Mouse (Mus musculus) lung, postnatal 0 days (tissue): ENCODE measurements at regions not wholly inside any gene's neighbourhood (a gene's known extent, or its start where the extent isn't known, plus 50 kb on each side); places are given as distances from the start of the nearest gene placed in this dataset.

Experiments used
- ATAC-seq: fragments of 200-750 bp; cut with Nextera tagmentation; 2 replicates; pipeline ENCODE4 v1.8.0; 2017; ENCODE audit warnings: moderate library complexity
- DNase-seq: peaks from one replicate; pipeline ENCODE4 v3.0.0-alpha.2; 2016; ENCODE audit warnings: low spot score
- H3K27ac ChIP-seq: fragments of 300-500 bp; sonication (generic); 2 replicates; pipeline ENCODE4 v1.5.1; 2014; ENCODE audit warnings: antibody characterized with exemption, mild to moderate bottlenecking, low read length, mixed read lengths
- H3K27me3 ChIP-seq: fragments of 300-500 bp; sonication (generic); replicated peaks from 2 replicates; pipeline ENCODE4 v1.6.1; 2014; ENCODE audit warnings: low read length, mixed read lengths; ENCODE audit not compliant: insufficient read depth
- H3K36me3 ChIP-seq: fragments of 300-500 bp; sonication (generic); 2 replicates; pipeline ENCODE4 v1.6.1; 2014; ENCODE audit warnings: low read length, mixed read lengths; ENCODE audit not compliant: insufficient read depth
- H3K4me1 ChIP-seq: fragments of 300-500 bp; sonication (generic); 2 replicates; pipeline ENCODE4 v1.6.1; 2014; ENCODE audit warnings: antibody characterized with exemption, low read depth, low read length, mixed read lengths; ENCODE audit not compliant: insufficient read depth
- H3K4me2 ChIP-seq: fragments of 300-500 bp; sonication (generic); replicated peaks from 2 replicates; pipeline ENCODE4 v1.6.1; 2014; ENCODE audit warnings: low read depth, mild to moderate bottlenecking, low read length, moderate library complexity, mixed read lengths
- H3K4me3 ChIP-seq: fragments of 300-500 bp; sonication (generic); 2 replicates; pipeline ENCODE4 v1.5.1; 2014; ENCODE audit warnings: low read depth, low read length
- H3K9ac ChIP-seq: fragments of 300-500 bp; sonication (generic); replicated peaks from 2 replicates; pipeline ENCODE4 v1.6.1; 2014; ENCODE audit warnings: low read depth, mild to moderate bottlenecking
- H3K9me3 ChIP-seq: fragments of 300-500 bp; sonication (generic); 2 replicates; pipeline ENCODE4 v1.6.1; 2016; ENCODE audit warnings: low read length, mixed read lengths
- CTCF ChIP-seq: IDR thresholded peaks from 2 replicates; pipeline ENCODE4 v1.5.1; 2016; ENCODE audit warnings: antibody characterized with exemption, mild to moderate bottlenecking
- EP300 ChIP-seq: IDR thresholded peaks from 2 replicates; pipeline ENCODE4 v1.6.1; 2016; ENCODE audit warnings: antibody characterized with exemption, mild to moderate bottlenecking, control low read depth
- WGBS: fragments of 180-500 bp; shearing (Covaris S2); extraction: QIAGEN DNeasy Blood & Tissue Kit; methylation state at CpG from one replicate; pipeline ENCODE4 v1.1.7; 2014; 5-methylcytosine and 5-hydroxymethylcytosine counted together

DNA sequence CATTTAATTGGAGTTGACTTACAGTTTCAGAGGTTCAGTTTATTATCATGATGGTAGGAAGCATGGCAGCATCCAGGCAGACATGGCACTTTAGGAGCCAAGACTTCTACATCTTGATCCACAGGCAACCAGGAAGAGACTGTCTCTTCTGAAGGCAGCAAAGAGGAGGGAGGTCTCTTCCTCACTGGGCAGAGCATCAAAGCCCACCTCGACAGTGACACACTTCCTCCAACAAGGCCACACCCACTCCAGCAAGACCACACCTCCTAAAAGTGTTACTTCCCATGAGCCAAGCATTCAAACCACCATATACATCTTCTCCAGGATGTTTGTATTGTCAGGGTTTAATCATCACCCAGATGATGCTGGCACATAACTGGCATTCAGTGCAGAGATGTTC, 141.5 kb downstream of the Zfp706 start:
- 35% methylated on average over 1 of the region's 1 CpGs for WGBS
- Histone ChIP-seq H3K4me3 (no peak overlapping the region), H3K36me3 (no peaks in the 10 kb centered on the region), H3K27me3 (no peaks in the 10 kb centered on the region), H3K4me2 (no peak overlapping the region), H3K27ac (no peak overlapping the region), H3K9ac (no peak overlapping the region), H3K4me1 (no peaks in the 10 kb centered on the region), H3K9me3 (no peaks in the 10 kb centered on the region)
- ATAC-seq (peak; percentile 79), DNase-seq (peak; percentile 60)
- TF ChIP-seq EP300 (peak; percentile 40; the same call in 1 of the 2 replicates), CTCF (no peak)

GRCm38 (mm10) chr15:36865332-36865731, 142.2 kb downstream of the Zfp706 start:
- DNase-seq, result peak; percentile 42
- no peak overlapping the region for H3K27ac ChIP-seq

GRCm38 (mm10) chr15:36864046-36864445, 143.5 kb downstream of the Zfp706 start:
- H3K4me1 ChIP-seq, result no peaks in the 10 kb centered on the region
- no peaks in the 10 kb centered on the region for H3K9me3 ChIP-seq
- H3K27me3 ChIP-seq, result no peaks in the 10 kb centered on the region
- no peaks in the 10 kb centered on the region for H3K36me3 ChIP-seq
- no peak for ATAC-seq
- TF ChIP-seq EP300 (no peak), CTCF (no peak)
- 68% methylated on average over 2 of the region's 2 CpGs for WGBS
- no peak overlapping the region for H3K4me3 ChIP-seq
- no peak overlapping the region for H3K27ac ChIP-seq
- no peak overlapping the region for H3K4me2 ChIP-seq
- no peak for DNase-seq
- no peak overlapping the region for H3K9ac ChIP-seq

More at GRCm38 (mm10) chr15:36865332-36865731, 142.2 kb downstream of the Zfp706 start:
- TF ChIP-seq EP300 (no peak), CTCF (no peak)
- Histone ChIP-seq H3K9ac (no peak overlapping the region), H3K4me2 (no peak overlapping the region), H3K9me3 (no peaks in the 10 kb centered on the region), H3K4me3 (no peak overlapping the region), H3K36me3 (no peaks in the 10 kb centered on the region), H3K4me1 (no peaks in the 10 kb centered on the region), H3K27me3 (no peaks in the 10 kb centered on the region)
- peak; percentile 43 for ATAC-seq
- WGBS, result 37% methylated on average over 3 of the region's 3 CpGs

DNA sequence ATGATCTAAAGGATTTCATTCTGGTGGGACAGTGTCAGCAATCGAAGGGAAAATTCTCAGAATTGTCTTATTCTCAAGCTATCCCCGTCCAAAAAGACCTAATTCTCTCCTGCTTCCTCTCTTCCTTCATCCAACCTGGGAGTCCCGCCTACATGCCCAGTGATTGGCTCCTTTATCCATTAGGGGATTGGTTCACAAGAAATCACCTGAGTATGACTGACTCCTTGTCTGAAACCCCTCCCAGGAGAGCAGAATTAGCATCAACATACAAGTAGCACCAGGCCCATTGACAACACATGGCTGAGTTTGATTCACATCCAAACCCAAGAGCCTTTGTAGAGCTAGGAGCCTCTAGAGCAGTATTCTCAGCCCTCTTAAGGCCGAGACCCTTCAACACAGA, 148.9 kb downstream of the Zfp706 start:
- Histone ChIP-seq H3K9ac (no peak overlapping the region), H3K9me3 (no peaks in the 10 kb centered on the region), H3K36me3 (no peaks in the 10 kb centered on the region), H3K4me2 (no peak overlapping the region), H3K27me3 (no peaks in the 10 kb centered on the region), H3K4me3 (no peak overlapping the region), H3K27ac (no peak overlapping the region), H3K4me1 (peaks cover 9% of the 10 kb centered on the region; the same call in 1 of the 2 replicates)
- ATAC-seq, result no peak
- 85% methylated on average over 4 of the region's 4 CpGs for WGBS
- TF ChIP-seq EP300, result no peak
- no peak for TF ChIP-seq CTCF
- DNase-seq, result no peak

- TF ChIP-seq CTCF (peak; percentile 49), EP300 (no peak)
- H3K9me3 ChIP-seq, result no peaks in the 10 kb centered on the region
- H3K4me3 ChIP-seq, result no peak overlapping the region
- H3K27ac ChIP-seq, result no peak overlapping the region
- 86% methylated on average over 1 of the region's 1 CpGs for WGBS
- no peaks in the 10 kb centered on the region for H3K36me3 ChIP-seq
- no peak for ATAC-seq
- H3K4me1 ChIP-seq, result peaks cover 9% of the 10 kb centered on the region; the same call in 1 of the 2 replicates
- no peak overlapping the region for H3K4me2 ChIP-seq
- no peak for DNase-seq
- H3K27me3 ChIP-seq, result no peaks in the 10 kb centered on the region
- H3K9ac ChIP-seq, result no peak overlapping the region
Measured at GRCm38 (mm10) chr15:36857622-36858021, 150.0 kb downstream of the Zfp706 start.

GRCm38 (mm10) chr15:36855550-36856131, 151.9 kb downstream of the Zfp706 start:
- TF ChIP-seq EP300, result no peak
- no peak for TF ChIP-seq CTCF
- peak; percentile 79 for DNase-seq
- H3K9ac ChIP-seq, result no peak overlapping the region

More at GRCm38 (mm10) chr15:36855550-36856131, 151.9 kb downstream of the Zfp706 start:
- Histone ChIP-seq H3K4me3 (no peak overlapping the region), H3K27me3 (no peaks in the 10 kb centered on the region), H3K9me3 (no peaks in the 10 kb centered on the region), H3K4me2 (no peak overlapping the region), H3K4me1 (peaks cover 9% of the 10 kb centered on the region; the same call in 1 of the 2 replicates), H3K36me3 (no peaks in the 10 kb centered on the region), H3K27ac (peak overlapping the region; percentile 39)
- ATAC-seq, result peak; percentile 84
- WGBS, result 26% methylated on average over 7 of the region's 7 CpGs
